Mouse (Mus musculus): ENCODE results near the gene Chrna1.

DNA sequence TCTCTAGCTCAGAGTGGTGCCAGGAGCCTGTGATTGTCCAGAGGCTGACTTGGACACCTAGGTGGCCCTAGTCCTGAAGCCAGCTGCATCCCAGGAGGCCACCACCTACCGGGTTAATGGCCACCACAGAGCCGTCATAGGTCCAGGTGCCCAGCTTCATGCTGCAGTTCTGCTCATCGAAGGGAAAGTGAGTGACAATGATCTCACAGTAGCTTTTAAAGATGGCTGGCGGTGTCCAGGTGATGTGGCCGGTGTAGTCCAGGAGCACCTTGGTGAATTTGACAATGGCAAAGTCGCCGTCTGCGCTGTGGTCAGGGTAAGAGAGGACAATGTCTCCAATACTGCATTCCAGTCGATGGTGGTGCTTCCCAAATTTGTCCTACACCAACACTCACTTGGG is 8.8 kb downstream of the Chrna1 start:
- TF ChIP-seq CTCF (IDR thresholded peaks at IDR 0.05; ENCODE audit: control insufficient read depth, insufficient read depth, insufficient read length), result no peak
- no peak for TF ChIP-seq MYOG (IDR thresholded peaks at IDR 0.05; ENCODE audit: control insufficient read depth, extremely low read depth, insufficient read length)

All from C2C12 (cell line).